Mouse (Mus musculus) CD4-positive helper T cell, adult 2 months (primary cell): ENCODE measurements around the gene Cyp3a11.
"Not testable (repeated sequence)": the region's sequence is repeated elsewhere in the genome, so short reads cannot be mapped to it uniquely, and the experiment has no call there.

Source experiments
- DNase-seq: peaks from one replicate; pipeline ENCODE4 v3.0.0-alpha.2; 2012; ENCODE audit warnings: low read depth, missing footprints, low spot score

Cyp3a11 gene

DNA sequence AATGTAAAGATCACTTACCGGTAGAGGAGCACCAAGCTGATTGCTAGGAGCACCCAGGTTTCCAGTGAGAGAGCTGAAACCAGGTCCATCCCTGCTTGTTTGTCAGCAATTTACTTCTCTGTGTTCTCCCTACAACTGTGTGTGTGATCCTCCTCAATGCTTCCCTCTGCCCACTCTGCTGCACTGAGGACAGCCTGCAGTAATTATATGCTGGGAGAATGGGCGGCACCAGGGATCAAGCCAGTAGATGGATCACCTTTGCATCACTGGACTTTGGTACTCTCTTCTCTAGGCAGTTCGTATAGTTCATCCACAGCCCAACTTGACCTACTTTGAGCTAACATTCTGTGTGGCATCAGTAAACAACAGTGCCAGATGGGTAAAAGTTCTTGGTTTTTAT lies at the start of gene Cyp3a11:
Cyp3a11 (minus strand) TSS at position 277 of the 400 bp plus-strand sequence.
- no peak for DNase-seq

DNA sequence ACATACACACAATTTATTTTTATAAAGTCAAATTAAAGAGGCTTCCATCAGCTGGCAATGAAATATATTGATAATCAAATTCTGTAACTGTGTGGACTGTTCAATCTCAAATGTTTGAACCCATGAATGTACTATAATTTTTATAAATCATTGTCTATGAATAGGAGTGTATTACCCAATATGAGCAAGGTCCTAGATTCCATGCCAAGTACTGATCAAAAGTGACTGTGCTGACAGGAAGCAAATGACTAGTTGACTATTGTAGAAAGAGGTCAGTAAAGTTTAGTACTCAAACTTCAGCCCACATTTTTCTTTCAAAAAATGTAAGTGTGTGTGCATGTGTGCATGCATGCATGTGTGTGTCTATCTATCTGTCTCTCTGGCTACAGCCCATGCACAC lies 33.1 kb upstream of the Cyp3a11 start:
- DNase-seq: no peak

DNA sequence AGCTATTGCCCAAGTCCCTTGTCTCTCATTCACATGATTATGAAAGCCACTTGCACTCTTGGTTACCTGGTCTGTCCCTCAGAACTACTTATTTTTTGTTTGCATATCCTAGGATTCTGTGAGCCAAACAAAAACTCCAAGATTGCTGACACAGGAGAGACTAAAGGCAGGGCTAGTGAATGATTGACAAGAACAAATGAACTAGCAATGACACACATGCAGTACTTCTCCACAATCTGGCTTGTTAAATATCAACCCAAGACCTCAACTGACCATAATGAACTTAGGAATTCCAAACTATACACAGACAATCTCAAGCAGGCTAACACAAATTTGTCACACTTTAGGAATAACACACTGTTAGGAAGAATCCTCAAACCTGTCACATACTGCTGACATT lies 32.0 kb upstream of the Cyp3a11 start:
- DNase-seq: no peak

GRCm38 (mm10) chr5:145906937-145907336 lies 27.2 kb upstream of the Cyp3a11 start:
- not testable (repeated sequence) for DNase-seq

DNA sequence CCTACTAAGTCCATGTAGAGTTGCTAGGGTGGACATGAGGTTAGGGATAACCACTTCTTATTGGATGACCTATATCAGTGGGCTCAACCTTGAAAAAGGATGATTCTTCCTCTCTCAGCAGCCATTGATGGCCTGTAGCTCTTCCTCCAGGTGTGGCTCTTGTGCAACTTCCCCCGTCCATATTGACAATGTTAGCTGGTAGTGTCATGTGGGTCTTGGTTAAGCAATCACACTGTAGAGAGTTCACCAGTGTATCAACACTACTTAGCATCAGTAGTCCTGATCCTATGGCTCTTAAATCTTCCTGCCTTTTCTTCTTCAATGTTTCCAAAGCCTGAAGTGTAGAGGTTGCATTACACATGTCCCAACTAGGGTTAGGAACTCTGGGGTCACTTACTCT lies 24.8 kb upstream of the Cyp3a11 start:
- no peak for DNase-seq

DNA sequence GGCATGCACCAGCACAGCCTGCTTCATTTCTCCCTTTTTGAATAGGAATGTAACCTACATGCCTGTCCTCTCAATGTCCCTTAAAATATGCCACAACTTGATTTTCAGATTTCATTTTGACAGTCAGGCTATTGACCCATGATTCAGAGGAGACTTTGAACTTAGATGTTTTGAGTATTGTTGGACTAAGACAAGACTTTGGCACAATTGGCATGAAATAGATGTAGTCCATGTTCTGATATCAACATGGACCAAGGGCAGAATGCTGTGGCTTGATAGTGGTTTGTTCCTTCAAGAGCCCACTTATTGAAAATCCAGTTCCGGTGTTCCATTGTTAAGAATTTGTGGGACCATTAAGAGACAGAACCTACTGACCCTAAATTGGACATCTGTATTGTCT lies 23.6 kb upstream of the Cyp3a11 start:
- no peak for DNase-seq

GRCm38 (mm10) chr5:145900436-145900990 lies 20.7 kb upstream of the Cyp3a11 start:
- DNase-seq: no peak

DNA sequence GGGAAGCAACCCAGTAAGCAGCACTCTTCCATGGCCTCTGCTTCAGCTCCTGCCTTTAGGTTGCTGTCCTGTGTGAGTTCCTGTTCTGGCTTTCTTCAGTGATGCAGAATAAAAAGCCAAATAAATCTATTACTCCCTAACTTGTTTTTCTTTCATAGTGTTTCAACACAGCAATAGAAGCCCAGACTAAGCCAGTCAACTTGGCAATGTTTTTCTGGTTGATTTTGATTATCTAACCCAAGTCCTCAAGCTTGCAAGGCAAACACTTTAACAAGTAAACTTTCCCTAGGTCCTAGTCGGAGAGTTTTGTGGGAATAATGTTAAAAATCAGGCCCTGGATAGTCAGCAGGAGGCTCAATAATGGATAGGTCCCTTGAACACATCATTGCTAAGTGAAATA lies 17.5 kb upstream of the Cyp3a11 start:
- no peak for DNase-seq

DNA sequence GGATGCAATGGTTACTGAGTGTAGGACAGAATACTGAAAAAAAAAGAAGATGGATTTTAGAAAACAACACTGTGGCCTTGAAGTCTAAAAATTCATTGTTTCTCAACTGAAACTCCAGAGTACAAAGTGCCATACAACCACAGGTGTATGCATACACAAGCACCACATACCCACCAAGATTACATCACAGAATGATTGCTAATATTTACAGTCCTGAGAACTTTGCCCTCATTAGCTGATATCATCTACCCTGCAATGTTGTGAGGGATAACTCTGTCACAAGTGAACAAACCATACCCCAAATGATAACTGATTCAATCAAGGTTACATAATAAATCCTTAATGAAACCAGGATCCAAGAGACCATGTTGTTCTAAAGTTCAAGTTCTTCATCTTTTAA lies 1.4 kb upstream of the Cyp3a11 start:
- DNase-seq: no peak

DNA sequence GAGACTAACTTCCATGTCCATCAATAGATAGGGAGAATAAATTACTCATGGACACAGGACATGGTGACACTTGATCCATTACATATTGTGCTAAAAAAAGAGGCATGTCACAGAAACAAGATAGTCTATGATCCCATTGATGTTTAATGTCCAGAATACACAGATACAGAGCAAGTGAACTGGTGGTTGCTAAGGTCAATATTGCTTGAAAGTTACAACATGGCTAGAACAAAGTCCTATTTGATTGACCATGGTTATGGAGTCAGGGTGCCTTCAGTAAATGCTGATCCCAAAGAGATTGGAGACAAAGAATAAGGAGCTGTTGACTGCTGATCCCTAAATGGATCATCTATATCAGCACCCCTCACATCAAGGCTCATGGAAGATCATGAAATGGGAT lies 12.3 kb downstream of the Cyp3a11 start:
- DNase-seq: not testable (repeated sequence)

GRCm38 (mm10) chr5:145805796-145806195 lies 74.0 kb downstream of the Cyp3a11 start, which contains the start of gene Cyp3a44:
Gene Cyp3a44, minus strand, starts transcription at chr5:145805874.
- not testable (repeated sequence) for DNase-seq
